Mouse (Mus musculus): Measurements from ENCODE around the gene Gtf3c2.

DNA sequence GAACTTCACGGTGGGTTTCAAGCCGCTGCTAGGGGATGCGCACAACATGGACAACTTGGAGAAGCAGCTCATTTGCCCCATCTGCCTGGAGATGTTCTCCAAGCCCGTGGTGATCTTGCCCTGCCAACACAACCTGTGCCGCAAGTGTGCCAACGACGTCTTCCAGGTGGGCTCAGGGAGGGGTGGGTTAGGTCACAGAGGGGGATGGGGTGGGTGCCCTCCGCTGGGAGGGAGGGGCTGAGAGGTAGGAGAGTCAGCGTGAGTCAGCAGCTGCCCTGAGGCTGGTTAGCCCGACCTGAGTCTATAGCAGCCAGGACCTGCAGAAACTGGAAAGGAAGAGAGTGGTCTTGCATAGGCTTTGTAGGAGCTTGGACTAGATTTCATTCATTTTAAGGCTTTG lies 63.0 kb downstream of the Gtf3c2 start:
- TF ChIP-seq POLR2A (IDR thresholded peaks at IDR 0.05; ENCODE audit: insufficient read depth, low read depth, low read length) (no peak), CTCF (IDR thresholded peaks at IDR 0.05; ENCODE audit: insufficient read depth, low read depth, low read length) (no peak)

All from olfactory bulb, adult 2 months (tissue).